Mouse (Mus musculus): ENCODE results near the gene Apobec2. TPM values are rescaled to one million over a fixed set of nuclear protein-coding genes. Genes with fewer than 3 reads are reported as not detected.

Apobec2 gene
- polyA plus RNA-seq, 1 experiment from 2014 or later = 0.25 TPM

- peaks cover 29% of the 10 kb centered on the region for H3K36me3 ChIP-seq (replicated peaks; ENCODE audit: insufficient read depth, low read length)
- H3K9me3 ChIP-seq (ENCODE audit: low read length) = no peaks in the 10 kb centered on the region
- no peaks in the 10 kb centered on the region for H3K27me3 ChIP-seq (ENCODE audit: insufficient read depth, low read length)
- no peak for ATAC-seq
- TF ChIP-seq CTCF (IDR thresholded peaks at IDR 0.05; ENCODE audit: low read depth) (no peak), EP300 (IDR thresholded peaks at IDR 0.05; ENCODE audit: low read depth) (no peak)
- no peak for DNase-seq
- H3K27ac ChIP-seq (ENCODE audit: low read depth) = no peak overlapping the region
- no peak overlapping the region for H3K9ac ChIP-seq (replicated peaks)
- no peak overlapping the region for H3K4me2 ChIP-seq (ENCODE audit: low read depth, low read length)
- WGBS (ENCODE audit: insufficient replicate concordance) = 47% methylated on average over 2 of the region's 2 CpGs
- peaks cover 20% of the 10 kb centered on the region for H3K4me1 ChIP-seq (ENCODE audit: insufficient read depth)
- H3K4me3 ChIP-seq (ENCODE audit: low read depth, low read length) = no peak overlapping the region
Measured at GRCm38 (mm10) chr17:48419571-48419970, 13.2 kb downstream of the Apobec2 start.

- Histone ChIP-seq H3K27ac (ENCODE audit: low read depth) (peak overlapping the region; percentile 11; the same call in 1 of the 2 replicates), H3K27me3 (ENCODE audit: insufficient read depth, low read length) (no peaks in the 10 kb centered on the region), H3K4me2 (ENCODE audit: low read depth, low read length) (peak overlapping the region; percentile 62), H3K9ac (replicated peaks) (peak overlapping the region; percentile 47; the same call in 1 of the 2 replicates), H3K36me3 (replicated peaks; ENCODE audit: insufficient read depth, low read length) (peaks cover 35% of the 10 kb centered on the region), H3K9me3 (ENCODE audit: low read length) (no peaks in the 10 kb centered on the region), H3K4me1 (ENCODE audit: insufficient read depth) (peaks cover 20% of the 10 kb centered on the region), H3K4me3 (ENCODE audit: low read depth, low read length) (peak overlapping the region; percentile 25; the same call in 1 of the 2 replicates)
- DNase-seq (no peak), ATAC-seq (no peak)
- no peak for TF ChIP-seq EP300 (IDR thresholded peaks at IDR 0.05; ENCODE audit: low read depth)
- TF ChIP-seq CTCF (IDR thresholded peaks at IDR 0.05; ENCODE audit: low read depth) = no peak
- WGBS (ENCODE audit: insufficient replicate concordance) = 71% methylated on average over 1 of the region's 1 CpGs
Measured at GRCm38 (mm10) chr17:48418781-48419180, 13.9 kb downstream of the Apobec2 start.

- no peak for TF ChIP-seq CTCF (IDR thresholded peaks at IDR 0.05; ENCODE audit: low read depth)
- TF ChIP-seq EP300 (IDR thresholded peaks at IDR 0.05; ENCODE audit: low read depth) = no peak
- H3K27ac ChIP-seq (ENCODE audit: low read depth) = peak overlapping the region; percentile 11; the same call in 1 of the 2 replicates
- peak; percentile 59 for ATAC-seq
- H3K4me2 ChIP-seq (ENCODE audit: low read depth, low read length) = peak overlapping the region; percentile 62
- H3K9me3 ChIP-seq (ENCODE audit: low read length) = no peaks in the 10 kb centered on the region
- H3K9ac ChIP-seq (replicated peaks) = peak overlapping the region; percentile 47; the same call in 1 of the 2 replicates
- peaks cover 20% of the 10 kb centered on the region for H3K4me1 ChIP-seq (ENCODE audit: insufficient read depth)
- peak; percentile 48 for DNase-seq
- peak overlapping the region; percentile 25 for H3K4me3 ChIP-seq (ENCODE audit: low read depth, low read length)
- H3K27me3 ChIP-seq (ENCODE audit: insufficient read depth, low read length) = no peaks in the 10 kb centered on the region
- H3K36me3 ChIP-seq (replicated peaks; ENCODE audit: insufficient read depth, low read length) = peaks cover 40% of the 10 kb centered on the region
- 12% methylated on average over 7 of the region's 7 CpGs for WGBS (ENCODE audit: insufficient replicate concordance)
Measured at GRCm38 (mm10) chr17:48418174-48418573, 14.6 kb downstream of the Apobec2 start.

GRCm38 (mm10) chr17:48417521-48417920 lies 15.2 kb downstream of the Apobec2 start:
- DNase-seq = no peak
- peaks cover 43% of the 10 kb centered on the region for H3K36me3 ChIP-seq (replicated peaks; ENCODE audit: insufficient read depth, low read length)

GRCm38 (mm10) chr17:48416425-48417195 lies 16.1 kb downstream of the Apobec2 start:
- DNase-seq = peak; percentile 69
- Histone ChIP-seq H3K36me3 (replicated peaks; ENCODE audit: insufficient read depth, low read length) (peaks cover 51% of the 10 kb centered on the region), H3K9ac (replicated peaks) (no peak overlapping the region), H3K9me3 (ENCODE audit: low read length) (no peaks in the 10 kb centered on the region), H3K4me3 (ENCODE audit: low read depth, low read length) (no peak overlapping the region), H3K4me2 (ENCODE audit: low read depth, low read length) (no peak overlapping the region), H3K27me3 (ENCODE audit: insufficient read depth, low read length) (no peaks in the 10 kb centered on the region), H3K27ac (ENCODE audit: low read depth) (no peak overlapping the region), H3K4me1 (ENCODE audit: insufficient read depth) (peaks cover 26% of the 10 kb centered on the region)
- no peak for TF ChIP-seq EP300 (IDR thresholded peaks at IDR 0.05; ENCODE audit: low read depth)
- peak; percentile 73 for TF ChIP-seq CTCF (IDR thresholded peaks at IDR 0.05; ENCODE audit: low read depth)
- 83% methylated on average over 14 of the region's 14 CpGs for WGBS (ENCODE audit: insufficient replicate concordance)
- ATAC-seq = peak; percentile 72

More at GRCm38 (mm10) chr17:48417521-48417920, 15.2 kb downstream of the Apobec2 start:
- Histone ChIP-seq H3K4me3 (ENCODE audit: low read depth, low read length) (no peak overlapping the region), H3K27me3 (ENCODE audit: insufficient read depth, low read length) (no peaks in the 10 kb centered on the region), H3K4me1 (ENCODE audit: insufficient read depth) (peaks cover 20% of the 10 kb centered on the region), H3K27ac (ENCODE audit: low read depth) (0 out of 2 replicates have a peak overlapping the region, but pooled peaks have one; percentile 30), H3K9me3 (ENCODE audit: low read length) (no peaks in the 10 kb centered on the region), H3K9ac (replicated peaks) (peak overlapping the region; percentile 47), H3K4me2 (ENCODE audit: low read depth, low read length) (peak overlapping the region; percentile 62)
- 53% methylated on average over 6 of the region's 6 CpGs for WGBS (ENCODE audit: insufficient replicate concordance)
- peak; percentile 36; the same call in 1 of the 2 replicates for ATAC-seq
- TF ChIP-seq CTCF (IDR thresholded peaks at IDR 0.05; ENCODE audit: low read depth) = no peak
- no peak for TF ChIP-seq EP300 (IDR thresholded peaks at IDR 0.05; ENCODE audit: low read depth)

- no peaks in the 10 kb centered on the region for H3K27me3 ChIP-seq (ENCODE audit: insufficient read depth, low read length)
- H3K9me3 ChIP-seq (ENCODE audit: low read length) = no peaks in the 10 kb centered on the region
- no peak for TF ChIP-seq EP300 (IDR thresholded peaks at IDR 0.05; ENCODE audit: low read depth)
- no peak for TF ChIP-seq CTCF (IDR thresholded peaks at IDR 0.05; ENCODE audit: low read depth)
- no peak overlapping the region for H3K9ac ChIP-seq (replicated peaks)
- DNase-seq (no peak), ATAC-seq (no peak)
- peaks cover 31% of the 10 kb centered on the region for H3K4me1 ChIP-seq (ENCODE audit: insufficient read depth)
- WGBS (ENCODE audit: insufficient replicate concordance) = 83% methylated on average over 7 of the region's 7 CpGs
- H3K4me3 ChIP-seq (ENCODE audit: low read depth, low read length) = no peak overlapping the region
- peaks cover 51% of the 10 kb centered on the region for H3K36me3 ChIP-seq (replicated peaks; ENCODE audit: insufficient read depth, low read length)
- H3K4me2 ChIP-seq (ENCODE audit: low read depth, low read length) = no peak overlapping the region
- H3K27ac ChIP-seq (ENCODE audit: low read depth) = no peak overlapping the region
Measured at GRCm38 (mm10) chr17:48416011-48416410, 16.7 kb downstream of the Apobec2 start.
